Mouse (Mus musculus) T-cell, adult 66 days (primary cell): Measurements from ENCODE around the gene Inpp5a. TPM values are rescaled to one million over a fixed set of nuclear protein-coding genes. Genes with fewer than 3 reads are reported as not detected.

Source experiments
- total RNA-seq, 2 experiments: library from RNA; stranded (reverse); gene quantifications; 3 replicates in 1 of 2; 4 replicates in 1 of 2; pipeline ENCODE4 v1.2.4; 2023

Gene Inpp5a
- total RNA-seq, result 10 to 100 TPM; 15.9 to 17.8 TPM

DNA sequence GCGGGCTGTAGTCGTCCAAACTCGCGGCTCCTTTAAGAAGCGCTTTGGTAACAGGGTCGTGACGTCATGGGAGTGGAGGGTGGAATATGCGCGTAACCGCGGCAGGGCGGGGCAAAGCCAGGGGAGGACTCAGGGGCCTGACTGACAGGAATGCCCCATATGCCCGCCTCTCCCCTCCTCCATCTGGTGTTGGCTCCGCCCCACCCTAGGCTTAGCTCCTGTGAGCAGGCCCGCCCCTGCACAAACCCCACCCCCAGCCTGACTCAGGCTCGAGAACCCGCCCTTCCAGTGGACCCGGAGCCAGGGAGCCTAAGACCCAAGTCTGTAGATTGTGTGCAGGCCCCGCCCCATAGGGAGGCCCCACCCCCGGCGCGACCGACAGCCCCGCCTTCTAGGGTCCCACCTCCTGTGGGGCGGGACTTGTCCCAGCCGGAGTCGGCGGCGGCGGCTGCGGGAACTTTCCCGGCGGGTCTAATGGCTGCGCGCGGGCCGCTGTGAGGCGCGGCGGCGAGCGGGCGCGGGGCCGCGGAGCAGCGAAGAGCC lies at the start of gene Inpp5a:
Inpp5a (plus strand) TSS at position 440 of the 543 bp plus-strand sequence.

DNA sequence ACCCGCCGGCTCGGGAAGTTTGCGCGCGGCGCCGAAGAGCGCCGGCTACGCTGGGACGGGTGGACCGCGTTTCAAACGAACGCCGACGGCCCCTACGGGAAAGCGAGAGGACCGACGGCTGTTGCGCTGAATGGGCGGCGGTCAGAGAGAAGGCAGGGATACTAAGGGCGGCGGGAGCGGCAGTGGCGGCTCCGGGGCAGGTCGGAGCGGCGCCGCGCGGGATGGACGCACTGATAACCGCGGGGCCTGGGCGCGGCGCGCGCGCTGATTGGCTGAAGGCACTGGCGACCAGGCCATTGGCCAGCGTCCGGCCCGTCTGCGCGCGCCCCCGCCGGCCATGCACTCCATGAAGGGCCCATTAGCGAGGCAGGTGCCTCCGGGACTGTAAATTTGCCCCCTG lies 193.7 kb downstream of the Inpp5a start, which contains the start of gene Nkx6-2:
Nkx6-2 (minus strand) TSS at position 203 of the 400 bp plus-strand sequence.

Other genes with a start within 250 kb of the Inpp5a start
- 1 to 10 TPM in 1 of 2 experiments, under 1 TPM in 1; 0.89 to 2.0 TPM for gene Lrrc27, start 176.1 kb upstream of the Inpp5a start, total RNA-seq
- gene Stk32c, start 175.8 kb upstream of the Inpp5a start, total RNA-seq, result 1 to 10 TPM; 1.3 to 1.9 TPM
- gene Pwwp2b, start 140.6 kb upstream of the Inpp5a start, total RNA-seq, result 1 to 10 TPM; 2.4 to 2.5 TPM
- not detected for gene Nkx6-2, start 193.7 kb downstream of the Inpp5a start, total RNA-seq